Comparison of ENCODE assay signal across 11 mouse cellular contexts in the genomic region with DNA sequence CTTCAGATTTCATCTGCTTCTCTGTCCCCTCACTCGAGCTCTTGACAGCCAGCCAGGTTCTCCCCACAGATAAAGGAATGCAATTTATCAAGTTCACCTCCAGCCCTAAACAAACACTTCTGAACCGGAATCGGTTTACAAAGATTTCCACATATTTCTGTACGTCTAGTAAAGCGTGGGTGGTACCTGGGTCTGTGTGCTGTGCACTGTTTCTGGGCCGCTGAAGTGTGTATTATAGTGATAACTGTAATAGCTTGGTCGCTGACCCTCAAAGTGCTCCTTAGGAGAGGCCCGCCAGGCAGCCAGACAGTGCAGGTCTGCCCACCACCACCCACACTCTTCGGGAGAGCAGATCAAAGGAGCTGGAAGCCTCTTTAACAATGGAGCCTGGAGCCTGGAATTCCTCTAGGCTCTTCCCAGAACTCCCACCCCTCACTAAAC. TPM values are rescaled to one million over a fixed set of nuclear protein-coding genes. Genes with fewer than 3 reads are reported as not detected.
DNase-seq lines count a peak whose midpoint lies in the region; ATAC-seq and TF ChIP-seq lines count a peak whose summit lies in the region.
"Had no signal": no experiment of that assay in that cellular context is flagged by ENCODE, and none has a peak within 500 bp of the region (broad histone marks: within the 10 kb centered on the region; RNA-seq: fewer than 3 reads in every experiment).

No protein-coding gene starts in this region.

- WGBS in kidney, postnatal 0 days: 9% methylated on average over 9 of the region's 9 CpGs
- 29% methylated on average over 9 of the region's 9 CpGs for WGBS in embryonic facial prominence, embryonic 13.5 days

- no peaks in the 10 kb centered on the region for H3K27me3 ChIP-seq in kidney, postnatal 0 days (ENCODE audit: insufficient read depth, low read length)
- H3K27me3 ChIP-seq in embryonic facial prominence, embryonic 13.5 days: no peaks in the 10 kb centered on the region

- TF ChIP-seq CTCF in kidney, postnatal 0 days (IDR thresholded peaks at IDR 0.05; ENCODE audit: low read depth): no peak

- no peak overlapping the region for H3K4me3 ChIP-seq in kidney, postnatal 0 days (replicated peaks; ENCODE audit: low read depth, low read length)
- no peak overlapping the region for H3K4me3 ChIP-seq in embryonic facial prominence, embryonic 13.5 days
- H3K4me3 ChIP-seq: layer of hippocampus, adult 2 months had no signal

- no peaks in the 10 kb centered on the region for H3K9me3 ChIP-seq in kidney, postnatal 0 days (replicated peaks; ENCODE audit: low read length)
- H3K9me3 ChIP-seq in embryonic facial prominence, embryonic 13.5 days: no peaks in the 10 kb centered on the region

- peak overlapping the region; percentile 21; the same call in 1 of the 2 replicates for H3K4me2 ChIP-seq in kidney, postnatal 0 days (ENCODE audit: low read length)
- no peak overlapping the region for H3K4me2 ChIP-seq in embryonic facial prominence, embryonic 13.5 days

- peak overlapping the region; percentile 5 for H3K27ac ChIP-seq in kidney, postnatal 0 days
- H3K27ac ChIP-seq in embryonic facial prominence, embryonic 13.5 days: peak overlapping the region; percentile 72
- H3K27ac ChIP-seq: layer of hippocampus, adult 2 months had no signal

- no peaks in the 10 kb centered on the region for H3K36me3 ChIP-seq in kidney, postnatal 0 days (ENCODE audit: insufficient read depth, low read length)
- no peaks in the 10 kb centered on the region for H3K36me3 ChIP-seq in embryonic facial prominence, embryonic 13.5 days

- peak; percentile 23 for DNase-seq in adrenal gland, adult 2 months
- no peak for DNase-seq in adrenal gland, postnatal 25 days
- DNase-seq in kidney, postnatal 0 days (ENCODE audit: low spot score): peak; percentile 61
- DNase-seq in kidney, adult 9 months: no peak
- DNase-seq in lung, postnatal 14 days: peak; percentile 49
- no peak for DNase-seq in frontal cortex, adult 2 months (ENCODE audit: extremely low spot score in 1 of 2, low spot score in 1 of 2)
- no peak for DNase-seq in gastrocnemius, postnatal 36 days
- DNase-seq: cerebellum, adult 18-20 months had no signal

- intact Hi-C loops in gastrocnemius, postnatal 36 days (cut with DNase I): no loop called here

- peaks cover 19% of the 10 kb centered on the region for H3K4me1 ChIP-seq in kidney, postnatal 0 days (replicated peaks; ENCODE audit: insufficient read depth, low read length)
- peaks cover 32% of the 10 kb centered on the region for H3K4me1 ChIP-seq in embryonic facial prominence, embryonic 13.5 days

- peak overlapping the region; percentile 38 for H3K9ac ChIP-seq in kidney, postnatal 0 days (ENCODE audit: low read depth, low read length)
- H3K9ac ChIP-seq in embryonic facial prominence, embryonic 13.5 days: 0 out of 2 replicates have a peak overlapping the region, but pooled peaks have one; percentile 40

- no peak for ATAC-seq in kidney, postnatal 0 days (replicated peaks; ENCODE audit: low FRiP score, low read depth)
- ATAC-seq in embryonic facial prominence, embryonic 13.5 days (ENCODE audit: insufficient number of reproducible peaks, insufficient read depth, low FRiP score, low TSS enrichment, low read depth): no peak
- ATAC-seq: activated CD4-positive, CD25-positive, alpha-beta regulatory T cell, adult 4 months had no signal

RNA-seq across cellular contexts. Expression of a gene that starts 13.9 kb away (rescaled TPM):
- 1 to 10 TPM in 1 of 2 experiments, under 1 TPM in 1; 0.75 to 3.1 TPM for total RNA-seq in adrenal gland, adult 2 months (2021)
- 0.10 TPM in 1 of 2 replicates, not detected in the other for polyA plus RNA-seq in adrenal gland, adult 2 months (2012; rRNA removed)
- total RNA-seq in adrenal gland, postnatal 25 days (2021): 0.27 and 0.29 TPM in 2 replicates
- 47.7 and 51.4 TPM in 2 replicates for polyA plus RNA-seq in kidney, postnatal 0 days (2015; fragmentation: Nextera tagmentation; extraction: Ambion mirVana)
- polyA plus RNA-seq in embryonic facial prominence, embryonic 13.5 days (2015; fragmentation: Nextera tagmentation; extraction: Ambion mirVana): 11.0 and 12.7 TPM in 2 replicates
- 3.2 and 4.9 TPM in 2 replicates for polyA plus RNA-seq in frontal cortex, adult 2 months (2012; rRNA removed)
- total RNA-seq in gastrocnemius, postnatal 36 days (2021): 1 to 10 TPM; 3.7 to 3.9 TPM

Comparison
In these comparisons a context has a peak if more than half of its experiments do, and no peak if none do; other contexts are left out.
1. DNase-seq: peak in adrenal gland, adult 2 months (single experiment), kidney, postnatal 0 days (single experiment) and lung, postnatal 14 days (single experiment); none in adrenal gland, postnatal 25 days (single experiment), kidney, adult 9 months (single experiment), frontal cortex, adult 2 months (0 of 2) and gastrocnemius, postnatal 36 days (0 of 2).